Mouse (Mus musculus): ENCODE measurements around the gene Dcp1b. TPM values are rescaled to one million over a fixed set of nuclear protein-coding genes. Genes with fewer than 3 reads are reported as not detected.
"Not testable (repeated sequence)": the region's sequence is repeated elsewhere in the genome, so short reads cannot be mapped to it uniquely, and the experiment has no call there.

Dcp1b gene
- polyA plus RNA-seq, 1 experiment, result 22.7 TPM

DNA sequence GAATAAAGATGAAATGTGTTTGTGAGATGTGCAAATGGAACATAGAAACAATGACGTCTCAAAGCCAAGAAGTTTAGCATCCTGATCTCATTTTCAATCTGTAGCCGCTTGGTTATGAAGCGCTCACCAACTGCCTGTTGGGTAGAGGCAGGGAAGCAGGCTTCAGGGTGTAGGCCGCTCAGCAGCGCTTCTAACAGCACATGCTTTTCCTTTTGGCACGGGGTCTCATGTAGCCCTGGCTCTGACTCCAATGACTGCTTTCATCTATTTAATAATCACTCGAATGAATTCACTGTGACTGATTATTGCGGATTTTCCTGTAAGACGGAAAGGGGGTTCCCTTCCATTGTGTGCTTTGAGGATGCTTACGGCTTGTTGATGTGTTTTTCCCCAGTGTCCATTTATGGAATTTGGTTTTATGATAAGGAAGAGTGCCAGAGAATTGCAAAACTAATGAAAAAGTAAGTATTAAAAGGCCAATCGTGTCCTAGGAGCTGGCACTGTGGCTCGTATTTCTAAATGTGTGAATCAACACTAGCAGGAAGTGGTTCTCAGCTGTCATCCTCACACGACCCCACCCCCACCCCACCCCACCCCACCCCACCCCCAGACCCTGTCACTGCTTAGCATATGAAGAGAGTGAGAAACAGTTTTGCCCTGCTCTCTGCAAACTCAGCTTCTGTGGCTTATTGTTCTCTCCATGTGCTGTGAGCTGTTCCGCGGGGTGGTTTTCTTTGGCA lies 23.7 kb downstream of the Dcp1b start:
- Histone ChIP-seq H3K4me1 (ENCODE audit: control insufficient read depth, insufficient read depth, low read length) (no peaks in the 10 kb centered on the region), H3K27me3 (ENCODE audit: control insufficient read depth, insufficient read depth, low read length) (no peaks in the 10 kb centered on the region), H3K4me3 (replicated peaks; ENCODE audit: insufficient read depth, low read depth, low read length) (no peak overlapping the region), H3K27ac (ENCODE audit: insufficient read depth, low read length) (no peak overlapping the region)
- TF ChIP-seq POLR2A (IDR thresholded peaks at IDR 0.05; ENCODE audit: borderline replicate concordance, insufficient read depth, low read length) (no peak), CTCF (IDR thresholded peaks at IDR 0.05; ENCODE audit: borderline replicate concordance, insufficient read depth, low read depth, low read length) (no peak)
- 73% methylated on average over 15 of the region's 15 CpGs for WGBS
- no peak for DNase-seq

DNA sequence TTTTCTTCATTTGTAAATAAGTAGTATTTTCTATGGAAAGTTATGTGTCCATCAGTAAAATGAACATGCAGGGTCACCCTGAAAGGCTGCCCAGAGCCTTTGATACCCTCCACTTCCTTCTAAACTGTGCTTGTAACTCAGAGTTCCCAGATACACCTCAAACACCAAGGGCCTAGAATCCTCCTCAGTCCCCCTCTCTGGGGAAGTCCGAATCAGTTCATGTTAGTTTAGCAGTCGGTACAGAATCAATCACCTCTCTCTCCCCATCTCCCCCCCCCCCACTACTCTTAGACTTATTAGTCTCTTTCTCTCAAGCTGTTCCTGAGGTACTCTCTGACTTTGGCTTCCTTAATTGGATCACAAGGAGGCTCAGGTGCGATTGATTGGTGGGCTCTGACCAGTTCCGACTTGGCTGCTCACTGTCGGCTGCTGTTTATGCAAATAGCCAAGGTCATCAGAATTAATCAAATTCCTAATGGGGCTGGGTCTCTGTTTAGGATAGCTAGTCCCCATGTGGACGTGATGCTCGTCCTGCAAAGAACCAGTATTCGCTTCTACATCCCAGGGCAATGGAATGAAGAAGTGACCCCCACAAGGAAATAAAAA lies 24.3 kb downstream of the Dcp1b start:
- 72% methylated on average over 8 of the region's 8 CpGs for WGBS
- Histone ChIP-seq H3K4me1 (ENCODE audit: control insufficient read depth, insufficient read depth, low read length) (no peaks in the 10 kb centered on the region), H3K27ac (ENCODE audit: insufficient read depth, low read length) (no peak overlapping the region), H3K4me3 (replicated peaks; ENCODE audit: insufficient read depth, low read depth, low read length) (no peak overlapping the region), H3K27me3 (ENCODE audit: control insufficient read depth, insufficient read depth, low read length) (no peaks in the 10 kb centered on the region)
- DNase-seq, result no peak
- TF ChIP-seq CTCF (IDR thresholded peaks at IDR 0.05; ENCODE audit: borderline replicate concordance, insufficient read depth, low read depth, low read length), result no peak
- no peak for TF ChIP-seq POLR2A (IDR thresholded peaks at IDR 0.05; ENCODE audit: borderline replicate concordance, insufficient read depth, low read length)

DNA sequence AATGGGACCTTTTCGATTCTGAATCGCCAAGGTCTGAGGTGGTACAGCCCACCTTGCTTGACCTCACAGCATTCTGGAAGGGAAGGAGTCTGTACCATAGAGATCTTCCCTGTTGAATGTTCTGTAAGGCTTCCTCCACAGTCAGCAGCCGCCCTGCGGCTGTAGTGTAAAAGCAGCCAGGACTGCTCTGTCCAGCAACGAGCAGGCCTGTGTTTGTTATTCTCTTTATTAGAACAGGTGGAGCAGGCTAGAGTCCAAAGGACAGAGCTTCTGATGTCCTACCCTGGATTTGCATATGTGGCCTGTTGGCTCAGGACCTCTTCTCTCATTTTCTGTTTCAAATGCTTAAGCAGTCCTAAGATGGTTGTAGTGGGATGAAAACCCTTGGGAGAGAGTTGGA lies 25.3 kb downstream of the Dcp1b start:
- no peak overlapping the region for H3K27ac ChIP-seq (ENCODE audit: insufficient read depth, low read length)
- no peaks in the 10 kb centered on the region for H3K27me3 ChIP-seq (ENCODE audit: control insufficient read depth, insufficient read depth, low read length)
- H3K4me3 ChIP-seq (replicated peaks; ENCODE audit: insufficient read depth, low read depth, low read length), result no peak overlapping the region
- TF ChIP-seq POLR2A (IDR thresholded peaks at IDR 0.05; ENCODE audit: borderline replicate concordance, insufficient read depth, low read length) (no peak), CTCF (IDR thresholded peaks at IDR 0.05; ENCODE audit: borderline replicate concordance, insufficient read depth, low read depth, low read length) (no peak)
- no peaks in the 10 kb centered on the region for H3K4me1 ChIP-seq (ENCODE audit: control insufficient read depth, insufficient read depth, low read length)
- DNase-seq, result no peak
- WGBS, result 76% methylated on average over 5 of the region's 5 CpGs

DNA sequence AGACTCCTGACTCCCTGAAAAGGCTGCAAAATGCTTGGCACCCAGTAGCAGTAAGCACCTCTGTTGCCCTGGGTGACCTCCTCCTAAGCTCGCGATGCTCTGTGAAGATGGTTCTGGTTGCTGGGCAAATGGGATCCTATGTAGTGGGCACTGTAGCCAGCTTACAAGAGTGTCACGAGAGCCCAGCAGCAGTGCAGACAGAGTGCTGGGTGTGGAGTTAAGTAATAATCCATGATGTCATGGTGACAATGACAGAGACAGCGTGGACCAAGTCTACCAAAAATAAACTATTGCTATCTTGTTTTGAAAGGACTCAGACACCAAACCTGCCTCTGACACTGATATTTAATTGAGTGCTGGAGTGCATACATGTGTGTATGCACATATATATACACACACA lies 26.5 kb downstream of the Dcp1b start:
- Histone ChIP-seq H3K4me1 (ENCODE audit: control insufficient read depth, insufficient read depth, low read length) (no peaks in the 10 kb centered on the region), H3K4me3 (replicated peaks; ENCODE audit: insufficient read depth, low read depth, low read length) (no peak overlapping the region), H3K27me3 (ENCODE audit: control insufficient read depth, insufficient read depth, low read length) (no peaks in the 10 kb centered on the region), H3K27ac (ENCODE audit: insufficient read depth, low read length) (no peak overlapping the region)
- TF ChIP-seq CTCF (IDR thresholded peaks at IDR 0.05; ENCODE audit: borderline replicate concordance, insufficient read depth, low read depth, low read length), result no peak
- TF ChIP-seq POLR2A (IDR thresholded peaks at IDR 0.05; ENCODE audit: borderline replicate concordance, insufficient read depth, low read length), result no peak
- 95% methylated on average over 4 of the region's 4 CpGs for WGBS
- no peak for DNase-seq

DNA sequence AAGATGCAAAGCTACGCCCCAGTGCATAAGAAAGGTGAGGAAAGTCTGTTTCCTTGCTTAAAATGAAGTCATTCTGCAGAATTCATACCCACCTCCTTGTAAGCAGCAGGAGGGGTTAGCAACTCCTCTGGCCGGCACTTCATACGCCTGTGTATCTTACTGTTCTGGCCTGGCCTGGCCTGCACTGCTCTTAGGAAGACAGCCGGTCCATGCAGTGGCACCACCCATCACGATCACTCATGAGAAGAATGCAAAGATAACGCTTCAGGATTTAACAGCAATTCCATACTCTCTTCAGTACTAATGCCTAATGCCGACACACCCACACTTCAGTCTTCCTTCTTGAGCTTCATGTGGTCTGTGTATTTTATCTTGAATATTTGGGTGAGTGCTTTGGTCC lies 29.2 kb downstream of the Dcp1b start:
- Histone ChIP-seq H3K4me1 (ENCODE audit: control insufficient read depth, insufficient read depth, low read length) (no peaks in the 10 kb centered on the region), H3K27me3 (ENCODE audit: control insufficient read depth, insufficient read depth, low read length) (no peaks in the 10 kb centered on the region), H3K27ac (ENCODE audit: insufficient read depth, low read length) (no peak overlapping the region), H3K4me3 (replicated peaks; ENCODE audit: insufficient read depth, low read depth, low read length) (no peak overlapping the region)
- TF ChIP-seq POLR2A (IDR thresholded peaks at IDR 0.05; ENCODE audit: borderline replicate concordance, insufficient read depth, low read length), result no peak
- no peak for TF ChIP-seq CTCF (IDR thresholded peaks at IDR 0.05; ENCODE audit: borderline replicate concordance, insufficient read depth, low read depth, low read length)
- DNase-seq, result no peak
- 84% methylated on average over 7 of the region's 7 CpGs for WGBS

DNA sequence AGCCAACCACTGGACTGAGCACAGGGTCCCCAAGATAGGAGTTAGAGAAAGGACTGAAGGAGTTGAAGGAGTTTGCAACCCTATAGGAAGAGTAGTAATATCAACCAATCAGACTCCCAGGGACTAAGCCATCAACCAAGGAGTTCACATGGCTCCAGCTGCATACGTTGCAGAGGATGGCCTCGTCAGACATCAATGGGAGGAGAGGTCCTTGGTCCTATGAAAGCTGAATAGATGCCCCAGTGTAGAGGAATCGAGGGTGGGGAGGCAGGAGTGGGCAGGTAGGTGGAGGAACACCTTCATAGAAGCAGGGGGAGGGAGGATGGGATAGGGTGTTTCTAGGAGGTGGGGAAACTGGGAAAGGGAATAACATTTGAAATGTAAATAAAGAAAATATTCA lies 29.9 kb downstream of the Dcp1b start:
- WGBS, result 43% methylated on average over 3 of the region's 3 CpGs
- no peaks in the 10 kb centered on the region for H3K4me1 ChIP-seq (ENCODE audit: control insufficient read depth, insufficient read depth, low read length)
- DNase-seq, result no peak

DNA sequence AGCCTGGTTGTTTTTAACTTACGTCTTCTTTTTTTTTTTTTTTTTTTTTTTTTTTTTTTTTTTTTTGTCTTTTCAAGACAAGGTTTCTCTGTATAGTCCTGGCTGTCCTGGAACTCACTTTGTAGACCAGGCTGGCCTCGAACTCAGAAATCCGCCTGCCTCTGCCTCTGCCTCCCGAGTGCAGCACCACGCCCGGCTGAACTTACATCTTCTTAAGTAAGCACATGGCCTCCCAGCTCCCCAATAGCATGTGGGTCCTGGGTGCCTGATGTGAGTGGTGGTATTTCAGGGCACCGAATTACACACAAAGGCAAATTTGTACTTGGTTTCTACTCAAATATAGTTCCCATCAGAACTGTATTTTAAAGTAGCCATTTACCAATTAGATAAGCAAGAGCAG lies 31.0 kb downstream of the Dcp1b start:
- 90% methylated on average over 7 of the region's 7 CpGs for WGBS
- not testable (repeated sequence) for H3K27ac ChIP-seq (ENCODE audit: insufficient read depth, low read length); DNase-seq; H3K27me3 ChIP-seq (ENCODE audit: control insufficient read depth, insufficient read depth, low read length); H3K4me1 ChIP-seq (ENCODE audit: control insufficient read depth, insufficient read depth, low read length); H3K4me3 ChIP-seq (replicated peaks; ENCODE audit: insufficient read depth, low read depth, low read length)

More for the DNA sequence above, 29.9 kb downstream of the Dcp1b start:
- Histone ChIP-seq H3K27ac (ENCODE audit: insufficient read depth, low read length) (no peak overlapping the region), H3K4me3 (replicated peaks; ENCODE audit: insufficient read depth, low read depth, low read length) (no peak overlapping the region), H3K27me3 (ENCODE audit: control insufficient read depth, insufficient read depth, low read length) (no peaks in the 10 kb centered on the region)
- TF ChIP-seq POLR2A (IDR thresholded peaks at IDR 0.05; ENCODE audit: borderline replicate concordance, insufficient read depth, low read length) (no peak), CTCF (IDR thresholded peaks at IDR 0.05; ENCODE audit: borderline replicate concordance, insufficient read depth, low read depth, low read length) (no peak)

DNA sequence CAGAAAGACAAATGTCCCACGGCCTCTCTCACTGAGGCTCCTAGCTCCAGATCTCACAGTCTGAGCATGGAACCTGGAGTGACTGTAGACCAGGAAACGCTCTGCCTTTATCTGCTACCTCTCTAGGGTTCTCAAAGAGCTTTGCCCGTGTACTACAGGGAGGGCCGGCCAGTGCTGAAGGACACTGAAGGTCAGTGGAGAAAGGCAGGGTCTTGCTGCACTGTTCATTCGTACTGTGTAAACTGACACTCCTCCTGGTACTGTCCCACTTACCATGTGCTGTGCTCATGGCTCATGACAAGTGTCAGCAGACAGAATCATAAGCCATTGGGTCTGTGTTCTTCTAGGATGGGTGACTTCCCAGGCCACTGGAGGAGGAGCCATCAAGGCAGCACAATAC lies 38.3 kb downstream of the Dcp1b start:
- no peak overlapping the region for H3K4me3 ChIP-seq (replicated peaks; ENCODE audit: insufficient read depth, low read depth, low read length)
- no peaks in the 10 kb centered on the region for H3K27me3 ChIP-seq (ENCODE audit: control insufficient read depth, insufficient read depth, low read length)
- no peaks in the 10 kb centered on the region for H3K4me1 ChIP-seq (ENCODE audit: control insufficient read depth, insufficient read depth, low read length)
- DNase-seq, result no peak
- H3K27ac ChIP-seq (ENCODE audit: insufficient read depth, low read length), result no peak overlapping the region
- WGBS, result 90% methylated on average over 5 of the region's 5 CpGs
- no peak for TF ChIP-seq CTCF (IDR thresholded peaks at IDR 0.05; ENCODE audit: borderline replicate concordance, insufficient read depth, low read depth, low read length)
- TF ChIP-seq POLR2A (IDR thresholded peaks at IDR 0.05; ENCODE audit: borderline replicate concordance, insufficient read depth, low read length), result no peak
